Mouse (Mus musculus): Measurements from ENCODE around the gene Cdk18. TPM values are rescaled to one million over a fixed set of nuclear protein-coding genes. Genes with fewer than 3 reads are reported as not detected.

Gene Cdk18
- total RNA-seq, 1 experiment from 2014 or later = 6.4 TPM

GRCm38 (mm10) chr1:132153086-132153690, 13.7 kb upstream of the Cdk18 start:
- no peak for ATAC-seq (replicated peaks in 1 of 2; ENCODE audit: insufficient read depth in 1 of 2, low FRiP score in 2 of 2, low TSS enrichment in 1 of 2, low read depth in 1 of 2, poor library complexity in 2 of 2, severe bottlenecking in 2 of 2)

- ATAC-seq (replicated peaks in 1 of 2; ENCODE audit: insufficient read depth in 1 of 2, low FRiP score in 2 of 2, low TSS enrichment in 1 of 2, low read depth in 1 of 2, poor library complexity in 2 of 2, severe bottlenecking in 2 of 2) = no peak
These were observed 12.4 kb upstream of the Cdk18 start for GRCm38 (mm10) chr1:132151908-132152307.

GRCm38 (mm10) chr1:132150817-132151601, 11.5 kb upstream of the Cdk18 start:
- ATAC-seq (replicated peaks in 1 of 2; ENCODE audit: insufficient read depth in 1 of 2, low FRiP score in 2 of 2, low TSS enrichment in 1 of 2, low read depth in 1 of 2, poor library complexity in 2 of 2, severe bottlenecking in 2 of 2) = no peak

GRCm38 (mm10) chr1:132150171-132150570, 10.7 kb upstream of the Cdk18 start:
- ATAC-seq (replicated peaks in 1 of 2; ENCODE audit: insufficient read depth in 1 of 2, low FRiP score in 2 of 2, low TSS enrichment in 1 of 2, low read depth in 1 of 2, poor library complexity in 2 of 2, severe bottlenecking in 2 of 2) = no peak

GRCm38 (mm10) chr1:132149410-132149809, 9.9 kb upstream of the Cdk18 start:
- peak; percentile 57 to 65; a peak in 3 of 4 replicates for ATAC-seq (replicated peaks in 1 of 2; ENCODE audit: insufficient read depth in 1 of 2, low FRiP score in 2 of 2, low TSS enrichment in 1 of 2, low read depth in 1 of 2, poor library complexity in 2 of 2, severe bottlenecking in 2 of 2)

- peak; percentile 41 to 63; a peak in 3 of 4 replicates for ATAC-seq (replicated peaks in 1 of 2; ENCODE audit: insufficient read depth in 1 of 2, low FRiP score in 2 of 2, low TSS enrichment in 1 of 2, low read depth in 1 of 2, poor library complexity in 2 of 2, severe bottlenecking in 2 of 2)
These were observed 6.6 kb upstream of the Cdk18 start for GRCm38 (mm10) chr1:132145973-132146685.

GRCm38 (mm10) chr1:132144837-132145236, 5.4 kb upstream of the Cdk18 start:
- ATAC-seq (replicated peaks in 1 of 2; ENCODE audit: insufficient read depth in 1 of 2, low FRiP score in 2 of 2, low TSS enrichment in 1 of 2, low read depth in 1 of 2, poor library complexity in 2 of 2, severe bottlenecking in 2 of 2) = no peak

GRCm38 (mm10) chr1:132144223-132144622, 4.7 kb upstream of the Cdk18 start:
- no peak for ATAC-seq (replicated peaks in 1 of 2; ENCODE audit: insufficient read depth in 1 of 2, low FRiP score in 2 of 2, low TSS enrichment in 1 of 2, low read depth in 1 of 2, poor library complexity in 2 of 2, severe bottlenecking in 2 of 2)

- ATAC-seq (replicated peaks in 1 of 2; ENCODE audit: insufficient read depth in 1 of 2, low FRiP score in 2 of 2, low TSS enrichment in 1 of 2, low read depth in 1 of 2, poor library complexity in 2 of 2, severe bottlenecking in 2 of 2) = no peak
These were observed 4.2 kb upstream of the Cdk18 start for GRCm38 (mm10) chr1:132143730-132144129.

- ATAC-seq (replicated peaks in 1 of 2; ENCODE audit: insufficient read depth in 1 of 2, low FRiP score in 2 of 2, low TSS enrichment in 1 of 2, low read depth in 1 of 2, poor library complexity in 2 of 2, severe bottlenecking in 2 of 2) = peak in 1 of 2 experiments; percentile 41; a peak in 2 of 4 replicates
These were observed 3.6 kb upstream of the Cdk18 start for GRCm38 (mm10) chr1:132143079-132143478.

- no peak for ATAC-seq (replicated peaks in 1 of 2; ENCODE audit: insufficient read depth in 1 of 2, low FRiP score in 2 of 2, low TSS enrichment in 1 of 2, low read depth in 1 of 2, poor library complexity in 2 of 2, severe bottlenecking in 2 of 2)
These were observed 2.3 kb upstream of the Cdk18 start for GRCm38 (mm10) chr1:132141753-132142152.

- ATAC-seq (replicated peaks in 1 of 2; ENCODE audit: insufficient read depth in 1 of 2, low FRiP score in 2 of 2, low TSS enrichment in 1 of 2, low read depth in 1 of 2, poor library complexity in 2 of 2, severe bottlenecking in 2 of 2) = no peak
These were observed 1.7 kb upstream of the Cdk18 start for GRCm38 (mm10) chr1:132141166-132141565.

GRCm38 (mm10) chr1:132140574-132140973, 1.1 kb upstream of the Cdk18 start:
- no peak for ATAC-seq (replicated peaks in 1 of 2; ENCODE audit: insufficient read depth in 1 of 2, low FRiP score in 2 of 2, low TSS enrichment in 1 of 2, low read depth in 1 of 2, poor library complexity in 2 of 2, severe bottlenecking in 2 of 2)

GRCm38 (mm10) chr1:132140171-132140570, 687 bp upstream of the Cdk18 start:
- no peak for ATAC-seq (replicated peaks in 1 of 2; ENCODE audit: insufficient read depth in 1 of 2, low FRiP score in 2 of 2, low TSS enrichment in 1 of 2, low read depth in 1 of 2, poor library complexity in 2 of 2, severe bottlenecking in 2 of 2)

- no peak for ATAC-seq (replicated peaks in 1 of 2; ENCODE audit: insufficient read depth in 1 of 2, low FRiP score in 2 of 2, low TSS enrichment in 1 of 2, low read depth in 1 of 2, poor library complexity in 2 of 2, severe bottlenecking in 2 of 2)
These were observed 688 bp downstream of the Cdk18 start for GRCm38 (mm10) chr1:132138576-132139415.

GRCm38 (mm10) chr1:132137935-132138575, 1.4 kb downstream of the Cdk18 start:
- no peak for ATAC-seq (replicated peaks in 1 of 2; ENCODE audit: insufficient read depth in 1 of 2, low FRiP score in 2 of 2, low TSS enrichment in 1 of 2, low read depth in 1 of 2, poor library complexity in 2 of 2, severe bottlenecking in 2 of 2)

GRCm38 (mm10) chr1:132136847-132137246, 2.6 kb downstream of the Cdk18 start:
- ATAC-seq (replicated peaks in 1 of 2; ENCODE audit: insufficient read depth in 1 of 2, low FRiP score in 2 of 2, low TSS enrichment in 1 of 2, low read depth in 1 of 2, poor library complexity in 2 of 2, severe bottlenecking in 2 of 2) = no peak
